Mouse (Mus musculus): Measurements from ENCODE around the gene Ppm1a. TPM values are rescaled to one million over a fixed set of nuclear protein-coding genes. Genes with fewer than 3 reads are reported as not detected.

Ppm1a gene
- polyA plus RNA-seq, 1 experiment from 2014 or later: 73.8 TPM

DNA sequence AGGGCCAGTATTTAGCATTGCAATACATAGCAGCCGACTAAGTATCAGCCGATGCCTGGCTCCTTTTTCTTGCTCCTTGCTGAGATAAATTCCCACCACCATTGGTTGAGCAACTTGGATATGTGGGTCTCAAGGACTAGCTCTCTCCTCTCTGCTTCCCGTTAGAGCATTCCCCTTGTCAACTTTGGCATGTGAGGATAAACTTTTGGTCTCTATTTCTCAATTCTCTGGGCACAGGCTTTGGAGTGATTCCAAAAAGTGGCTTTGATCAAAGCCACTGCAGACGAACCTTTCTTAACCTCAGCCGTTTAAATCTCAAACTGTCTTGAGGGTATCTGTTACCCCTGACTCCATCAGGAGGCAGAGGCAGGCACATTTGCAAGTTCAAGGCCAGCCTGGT lies 29.6 kb upstream of the Ppm1a start:
- WGBS: 63% methylated on average over 5 of the region's 5 CpGs
- no peak overlapping the region for H3K27ac ChIP-seq (ENCODE audit: low read depth, low read length)

DNA sequence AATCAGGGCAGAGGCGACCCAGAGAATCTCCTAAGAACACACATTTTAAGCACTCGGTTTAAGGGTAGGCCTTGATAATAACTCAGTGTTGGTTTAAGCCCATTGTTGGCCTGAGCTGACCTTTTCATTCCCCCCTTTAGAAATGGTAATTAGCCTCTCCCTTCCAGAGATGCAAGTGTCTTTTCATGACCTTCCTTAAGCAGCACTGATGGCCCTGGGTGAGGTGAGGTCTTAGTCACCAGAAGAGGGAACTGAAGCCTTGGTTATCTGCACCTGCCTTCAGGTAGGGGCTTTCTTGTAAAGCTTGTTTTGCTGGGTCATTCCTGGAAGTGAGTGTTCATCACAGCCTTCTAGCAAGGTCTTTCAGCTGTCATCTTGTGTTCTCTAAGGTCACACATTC lies 23.1 kb upstream of the Ppm1a start:
- no peak overlapping the region for H3K27ac ChIP-seq (ENCODE audit: low read depth, low read length)
- H3K9me3 ChIP-seq (ENCODE audit: control insufficient read depth, low read length): no peaks in the 10 kb centered on the region
- WGBS: 70% methylated on average over 2 of the region's 2 CpGs
- H3K9ac ChIP-seq (ENCODE audit: low read depth, low read length): no peak overlapping the region
- no peaks in the 10 kb centered on the region for H3K27me3 ChIP-seq (ENCODE audit: control insufficient read depth, insufficient read depth, low read length)
- no peak for ATAC-seq (ENCODE audit: low FRiP score, low TSS enrichment)
- H3K4me1 ChIP-seq (ENCODE audit: control insufficient read depth, insufficient read depth, low read length): no peaks in the 10 kb centered on the region
- H3K4me2 ChIP-seq (replicated peaks; ENCODE audit: low read depth, low read length): no peak overlapping the region
- H3K4me3 ChIP-seq (ENCODE audit: low read length): no peak overlapping the region
- no peaks in the 10 kb centered on the region for H3K36me3 ChIP-seq (ENCODE audit: control insufficient read depth, insufficient read depth, low read length)

More for the DNA sequence above, 29.6 kb upstream of the Ppm1a start:
- no peak overlapping the region for H3K4me2 ChIP-seq (replicated peaks; ENCODE audit: low read depth, low read length)
- H3K9ac ChIP-seq (ENCODE audit: low read depth, low read length): no peak overlapping the region
- no peaks in the 10 kb centered on the region for H3K27me3 ChIP-seq (ENCODE audit: control insufficient read depth, insufficient read depth, low read length)
- no peaks in the 10 kb centered on the region for H3K36me3 ChIP-seq (ENCODE audit: control insufficient read depth, insufficient read depth, low read length)
- no peaks in the 10 kb centered on the region for H3K4me1 ChIP-seq (ENCODE audit: control insufficient read depth, insufficient read depth, low read length)
- no peak overlapping the region for H3K4me3 ChIP-seq (ENCODE audit: low read length)
- ATAC-seq (ENCODE audit: low FRiP score, low TSS enrichment): no peak
- H3K9me3 ChIP-seq (ENCODE audit: control insufficient read depth, low read length): no peaks in the 10 kb centered on the region

DNA sequence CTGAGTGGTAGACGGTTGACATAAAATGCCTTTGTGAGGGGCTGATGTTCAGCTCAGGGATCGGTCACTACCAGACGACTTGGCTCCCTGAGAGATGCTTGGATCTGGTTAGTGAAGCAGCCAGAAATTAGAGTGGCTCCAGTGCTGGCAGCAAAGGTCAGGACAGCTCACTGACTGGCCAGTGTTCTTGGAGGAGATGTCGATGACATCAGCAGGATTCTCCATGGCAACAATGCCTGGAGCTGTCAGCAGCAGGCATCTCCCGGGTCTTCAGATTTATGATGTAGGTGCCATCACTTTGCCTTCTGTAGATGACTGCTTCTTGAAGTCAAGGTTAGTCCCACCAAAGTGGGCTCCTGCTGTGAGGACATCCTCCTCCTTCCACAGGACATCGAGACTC lies 16.1 kb upstream of the Ppm1a start:
- Histone ChIP-seq H3K4me1 (ENCODE audit: control insufficient read depth, insufficient read depth, low read length) (no peaks in the 10 kb centered on the region), H3K9ac (ENCODE audit: low read depth, low read length) (no peak overlapping the region), H3K9me3 (ENCODE audit: control insufficient read depth, low read length) (no peaks in the 10 kb centered on the region), H3K4me2 (replicated peaks; ENCODE audit: low read depth, low read length) (no peak overlapping the region), H3K36me3 (ENCODE audit: control insufficient read depth, insufficient read depth, low read length) (no peaks in the 10 kb centered on the region), H3K27ac (ENCODE audit: low read depth, low read length) (no peak overlapping the region), H3K4me3 (ENCODE audit: low read length) (no peak overlapping the region), H3K27me3 (ENCODE audit: control insufficient read depth, insufficient read depth, low read length) (no peaks in the 10 kb centered on the region)
- WGBS: 65% methylated on average over 6 of the region's 6 CpGs
- no peak for ATAC-seq (ENCODE audit: low FRiP score, low TSS enrichment)

DNA sequence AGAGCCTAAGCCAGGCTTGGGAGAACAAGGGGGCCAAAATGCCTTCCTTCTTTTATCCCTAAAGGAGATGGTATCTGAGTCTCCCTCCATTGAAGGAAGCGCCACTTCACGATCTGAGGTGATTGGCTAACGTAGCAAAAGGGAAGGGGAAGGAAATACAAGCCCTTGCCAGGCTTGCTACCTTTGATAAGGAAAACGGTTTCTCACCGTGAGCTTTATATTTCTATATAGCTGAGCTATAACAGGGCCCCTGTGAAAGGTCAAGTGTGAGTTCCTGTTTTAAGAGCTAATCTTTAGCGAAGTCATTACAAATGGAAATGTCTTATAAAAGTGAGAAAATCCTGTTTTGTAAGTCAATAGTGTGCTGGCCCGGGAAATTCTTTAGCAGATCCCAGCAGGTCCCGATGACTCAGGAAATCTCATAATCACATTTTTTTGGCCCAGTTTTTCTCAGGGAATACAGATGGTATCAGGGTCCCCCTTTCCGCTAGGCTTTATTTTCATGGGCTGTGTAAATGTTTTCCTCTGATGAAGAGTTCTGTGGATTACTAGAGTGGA lies 12.4 kb upstream of the Ppm1a start:
- H3K27me3 ChIP-seq (ENCODE audit: control insufficient read depth, insufficient read depth, low read length): no peaks in the 10 kb centered on the region
- no peaks in the 10 kb centered on the region for H3K4me1 ChIP-seq (ENCODE audit: control insufficient read depth, insufficient read depth, low read length)
- WGBS: 47% methylated on average over 9 of the region's 9 CpGs
- no peaks in the 10 kb centered on the region for H3K9me3 ChIP-seq (ENCODE audit: control insufficient read depth, low read length)
- no peak for ATAC-seq (ENCODE audit: low FRiP score, low TSS enrichment)
- no peaks in the 10 kb centered on the region for H3K36me3 ChIP-seq (ENCODE audit: control insufficient read depth, insufficient read depth, low read length)
- H3K4me2 ChIP-seq (replicated peaks; ENCODE audit: low read depth, low read length): no peak overlapping the region
- H3K27ac ChIP-seq (ENCODE audit: low read depth, low read length): no peak overlapping the region
- H3K9ac ChIP-seq (ENCODE audit: low read depth, low read length): no peak overlapping the region
- H3K4me3 ChIP-seq (ENCODE audit: low read length): no peak overlapping the region

DNA sequence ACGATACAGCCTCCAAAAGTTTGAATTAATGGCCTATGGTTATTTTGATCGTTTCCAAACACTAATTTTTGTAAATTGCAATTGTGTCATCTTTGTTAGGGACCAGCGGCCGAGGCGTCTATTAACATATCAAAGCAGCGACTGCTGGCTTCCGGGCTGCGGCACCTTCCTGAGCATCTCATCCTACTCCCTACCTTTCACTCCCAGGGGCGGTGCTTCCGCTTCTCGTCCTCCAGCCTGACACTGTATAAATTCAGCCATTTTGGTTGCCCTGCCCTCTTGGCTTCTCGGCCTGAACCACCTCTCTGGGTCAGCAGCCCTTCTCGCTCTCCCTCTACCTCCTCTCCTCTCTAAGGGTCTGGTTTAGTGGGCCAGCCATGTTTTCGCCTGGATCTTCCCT lies 11.8 kb upstream of the Ppm1a start:
- Histone ChIP-seq H3K9me3 (ENCODE audit: control insufficient read depth, low read length) (no peaks in the 10 kb centered on the region), H3K9ac (ENCODE audit: low read depth, low read length) (no peak overlapping the region), H3K27me3 (ENCODE audit: control insufficient read depth, insufficient read depth, low read length) (no peaks in the 10 kb centered on the region), H3K4me1 (ENCODE audit: control insufficient read depth, insufficient read depth, low read length) (no peaks in the 10 kb centered on the region), H3K27ac (ENCODE audit: low read depth, low read length) (no peak overlapping the region), H3K4me2 (replicated peaks; ENCODE audit: low read depth, low read length) (no peak overlapping the region), H3K4me3 (ENCODE audit: low read length) (no peak overlapping the region), H3K36me3 (ENCODE audit: control insufficient read depth, insufficient read depth, low read length) (no peaks in the 10 kb centered on the region)
- WGBS: 58% methylated on average over 14 of the region's 14 CpGs
- ATAC-seq (ENCODE audit: low FRiP score, low TSS enrichment): no peak

DNA sequence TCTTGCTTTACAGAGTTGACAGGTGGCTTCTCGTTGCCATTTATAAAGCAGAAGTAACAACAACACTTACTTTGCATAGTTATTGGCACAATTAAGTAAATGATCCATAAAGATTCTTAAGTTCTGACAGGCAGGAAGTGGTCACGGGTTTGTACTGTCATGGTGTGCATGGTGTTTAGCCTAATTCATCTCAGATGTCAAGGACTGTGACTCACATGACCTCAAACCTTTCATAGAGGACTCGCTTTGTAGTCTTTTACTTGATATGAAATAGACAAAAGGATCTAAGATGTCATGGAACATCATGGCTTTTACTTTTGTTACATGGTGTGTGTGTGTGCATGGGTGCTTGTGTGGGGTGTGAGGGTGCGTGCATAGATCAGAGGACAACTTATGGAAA lies 8.9 kb upstream of the Ppm1a start:
- H3K36me3 ChIP-seq (ENCODE audit: control insufficient read depth, insufficient read depth, low read length): no peaks in the 10 kb centered on the region
- no peak overlapping the region for H3K9ac ChIP-seq (ENCODE audit: low read depth, low read length)
- no peak overlapping the region for H3K27ac ChIP-seq (ENCODE audit: low read depth, low read length)
- WGBS: 74% methylated on average over 4 of the region's 4 CpGs
- no peaks in the 10 kb centered on the region for H3K27me3 ChIP-seq (ENCODE audit: control insufficient read depth, insufficient read depth, low read length)
- no peaks in the 10 kb centered on the region for H3K4me1 ChIP-seq (ENCODE audit: control insufficient read depth, insufficient read depth, low read length)
- no peak overlapping the region for H3K4me3 ChIP-seq (ENCODE audit: low read length)
- ATAC-seq (ENCODE audit: low FRiP score, low TSS enrichment): no peak
- H3K4me2 ChIP-seq (replicated peaks; ENCODE audit: low read depth, low read length): no peak overlapping the region
- H3K9me3 ChIP-seq (ENCODE audit: control insufficient read depth, low read length): no peaks in the 10 kb centered on the region

DNA sequence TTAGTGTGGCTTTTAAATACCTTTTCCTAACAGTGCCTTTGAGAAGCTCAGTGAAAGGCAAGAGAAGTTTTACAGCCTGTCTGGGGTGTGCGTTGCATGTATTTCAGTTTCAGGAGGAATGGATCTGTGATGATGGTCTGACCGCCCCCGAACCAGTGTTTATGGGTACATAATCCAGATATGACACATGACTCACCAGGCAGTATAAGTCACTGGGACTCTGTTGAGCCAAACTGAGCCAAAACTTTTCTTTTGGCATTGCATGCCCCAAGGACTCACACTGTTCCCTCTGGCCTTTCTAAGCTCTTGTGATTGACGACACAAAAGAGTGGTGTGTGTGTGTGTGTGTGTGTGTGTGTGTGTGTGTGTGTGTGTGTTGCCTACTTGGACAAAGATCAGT lies 8.4 kb upstream of the Ppm1a start:
- Histone ChIP-seq H3K27me3 (ENCODE audit: control insufficient read depth, insufficient read depth, low read length) (no peaks in the 10 kb centered on the region), H3K9ac (ENCODE audit: low read depth, low read length) (no peak overlapping the region), H3K4me2 (replicated peaks; ENCODE audit: low read depth, low read length) (no peak overlapping the region), H3K9me3 (ENCODE audit: control insufficient read depth, low read length) (no peaks in the 10 kb centered on the region), H3K27ac (ENCODE audit: low read depth, low read length) (no peak overlapping the region), H3K4me3 (ENCODE audit: low read length) (no peak overlapping the region), H3K4me1 (ENCODE audit: control insufficient read depth, insufficient read depth, low read length) (no peaks in the 10 kb centered on the region), H3K36me3 (ENCODE audit: control insufficient read depth, insufficient read depth, low read length) (no peaks in the 10 kb centered on the region)
- 92% methylated on average over 4 of the region's 4 CpGs for WGBS
- no peak for ATAC-seq (ENCODE audit: low FRiP score, low TSS enrichment)

DNA sequence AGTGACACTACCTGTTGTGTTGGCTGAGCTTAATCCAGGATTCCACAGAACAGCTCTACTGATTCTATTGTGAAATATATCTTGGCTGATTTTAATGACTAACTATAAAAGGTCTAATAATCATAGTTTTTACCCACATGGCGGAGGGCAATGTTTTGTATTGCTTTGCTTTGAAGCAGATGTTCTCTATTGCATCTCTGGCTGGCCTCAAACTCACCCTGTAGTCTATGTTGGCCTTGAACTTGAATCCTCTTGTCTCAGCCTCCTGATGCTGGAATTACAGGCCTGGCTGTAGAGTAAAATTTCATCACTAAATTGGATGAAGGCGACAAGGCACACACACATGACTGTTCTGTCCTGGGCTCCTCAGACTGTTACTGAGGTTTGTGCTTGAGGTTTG lies 7.8 kb upstream of the Ppm1a start:
- Histone ChIP-seq H3K27ac (ENCODE audit: low read depth, low read length) (no peak overlapping the region), H3K36me3 (ENCODE audit: control insufficient read depth, insufficient read depth, low read length) (no peaks in the 10 kb centered on the region), H3K4me3 (ENCODE audit: low read length) (no peak overlapping the region), H3K9me3 (ENCODE audit: control insufficient read depth, low read length) (no peaks in the 10 kb centered on the region), H3K4me1 (ENCODE audit: control insufficient read depth, insufficient read depth, low read length) (no peaks in the 10 kb centered on the region), H3K4me2 (replicated peaks; ENCODE audit: low read depth, low read length) (no peak overlapping the region), H3K27me3 (ENCODE audit: control insufficient read depth, insufficient read depth, low read length) (no peaks in the 10 kb centered on the region), H3K9ac (ENCODE audit: low read depth, low read length) (no peak overlapping the region)
- no peak for ATAC-seq (ENCODE audit: low FRiP score, low TSS enrichment)
- WGBS: 86% methylated on average over 2 of the region's 2 CpGs

DNA sequence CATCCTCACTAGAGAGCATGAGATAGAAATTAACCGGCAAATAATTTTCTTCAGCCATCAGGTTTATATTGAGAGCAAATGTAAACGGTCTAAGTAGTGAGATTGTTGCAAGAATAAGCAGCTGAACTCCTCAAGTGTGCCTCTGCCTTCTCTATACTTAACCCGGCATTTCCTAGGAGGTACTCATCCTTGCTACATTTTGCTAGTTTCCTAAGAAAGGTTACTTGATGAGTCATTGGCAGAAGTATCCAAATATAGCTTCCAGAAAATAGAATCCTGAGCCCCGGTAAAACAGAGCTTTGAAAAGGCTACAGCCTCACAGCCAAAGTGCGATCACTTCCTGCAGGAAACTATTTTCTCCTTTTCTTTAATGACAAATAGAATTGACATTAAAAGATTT lies 7.2 kb upstream of the Ppm1a start:
- ATAC-seq (ENCODE audit: low FRiP score, low TSS enrichment): no peak
- H3K9me3 ChIP-seq (ENCODE audit: control insufficient read depth, low read length): no peaks in the 10 kb centered on the region
- no peak overlapping the region for H3K4me3 ChIP-seq (ENCODE audit: low read length)
- no peaks in the 10 kb centered on the region for H3K36me3 ChIP-seq (ENCODE audit: control insufficient read depth, insufficient read depth, low read length)
- H3K4me2 ChIP-seq (replicated peaks; ENCODE audit: low read depth, low read length): no peak overlapping the region
- H3K4me1 ChIP-seq (ENCODE audit: control insufficient read depth, insufficient read depth, low read length): no peaks in the 10 kb centered on the region
- WGBS: 79% methylated on average over 5 of the region's 5 CpGs
- H3K27me3 ChIP-seq (ENCODE audit: control insufficient read depth, insufficient read depth, low read length): no peaks in the 10 kb centered on the region
- H3K27ac ChIP-seq (ENCODE audit: low read depth, low read length): no peak overlapping the region
- H3K9ac ChIP-seq (ENCODE audit: low read depth, low read length): no peak overlapping the region

All from kidney, embryonic 14.5 days (tissue).